Comparison of ENCODE assay signal across 31 mouse cellular contexts in genomic region chr17:45808374-45808773, GRCm38 (mm10).
DNase-seq lines count a peak whose midpoint lies in the region; ATAC-seq and TF ChIP-seq lines count a peak whose summit lies in the region.
"Had no signal": no experiment of that assay in that cellular context is flagged by ENCODE, and none has a peak within 500 bp of the region (broad histone marks: within the 10 kb centered on the region; RNA-seq: fewer than 3 reads in every experiment).

No protein-coding gene starts in this region.

- no peaks in the 10 kb centered on the region for H3K4me1 ChIP-seq in lung, postnatal 0 days (ENCODE audit: insufficient read depth, low read depth, low read length)
- peaks cover 24% of the 10 kb centered on the region for H3K4me1 ChIP-seq in intestine, embryonic 16.5 days (ENCODE audit: control insufficient read depth, insufficient read depth, low read length)
- H3K4me1 ChIP-seq in stomach, postnatal 0 days (replicated peaks; ENCODE audit: control insufficient read depth, insufficient read depth): no peaks in the 10 kb centered on the region
- peaks cover 9% of the 10 kb centered on the region for H3K4me1 ChIP-seq in midbrain, embryonic 16.5 days (ENCODE audit: control insufficient read depth, insufficient read depth, low read length)

- H3K9ac ChIP-seq in lung, postnatal 0 days (replicated peaks; ENCODE audit: low read depth): no peak overlapping the region
- H3K9ac ChIP-seq in intestine, embryonic 16.5 days (ENCODE audit: low read depth, low read length): no peak overlapping the region
- no peak overlapping the region for H3K9ac ChIP-seq in stomach, postnatal 0 days (ENCODE audit: low read length)
- no peak overlapping the region for H3K9ac ChIP-seq in midbrain, embryonic 16.5 days (ENCODE audit: low read depth, low read length)
- H3K9ac ChIP-seq: embryonic facial prominence, embryonic 13.5 days; forebrain, embryonic 15.5 days; heart, embryonic 13.5 days; hindbrain, embryonic 15.5 days; liver, embryonic 12.5 days; liver, postnatal 0 days; neural tube, embryonic 15.5 days had no signal

- no peak for TF ChIP-seq EP300 in lung, postnatal 0 days (IDR thresholded peaks at IDR 0.05)
- TF ChIP-seq EP300 in stomach, postnatal 0 days (optimal IDR thresholded peaks at IDR 0.05): no peak

- ATAC-seq in lung, postnatal 0 days: peak; percentile 60
- peak; percentile 35; the same call in 1 of the 2 replicates for ATAC-seq in intestine, embryonic 16.5 days
- ATAC-seq in stomach, postnatal 0 days (ENCODE audit: low FRiP score, low TSS enrichment): peak; percentile 80
- ATAC-seq in midbrain, embryonic 16.5 days: no peak
- ATAC-seq: liver, embryonic 12.5 days; liver, postnatal 0 days; Patski had no signal

- peak; percentile 71 for DNase-seq in lung, postnatal 0 days (ENCODE audit: low spot score)
- DNase-seq in lung, postnatal 14 days: no peak
- peak; percentile 11 for DNase-seq in lung, postnatal 25 days (ENCODE audit: low spot score)
- DNase-seq in stomach, postnatal 0 days (ENCODE audit: low spot score): peak; percentile 82
- no peak for DNase-seq in adrenal gland, adult (ENCODE audit: inconsistent age in 2 of 2, low spot score in 1 of 2)
- DNase-seq: adrenal gland, postnatal 14 days; cerebellum, adult 11 months; cerebellum, adult 9-11 months; embryo, embryonic 11 days; gastrocnemius, postnatal 10 days; heart, postnatal 14 days; kidney, postnatal 25 days; layer of hippocampus, postnatal 36 days; left cerebral cortex, postnatal 4 days; liver, postnatal 0 days; midbrain, embryonic 14.5 days; retina, postnatal 1 day; right cerebral cortex, postnatal 14 days; thymus, adult 18-20 months; thymus, postnatal 25 days had no signal

- 49% methylated on average over 4 of the region's 4 CpGs for WGBS in lung, postnatal 0 days
- 57% methylated on average over 4 of the region's 4 CpGs for WGBS in intestine, embryonic 16.5 days
- WGBS in stomach, postnatal 0 days: 48% methylated on average over 4 of the region's 4 CpGs
- 85% methylated on average over 4 of the region's 4 CpGs for WGBS in midbrain, embryonic 16.5 days

- no peaks in the 10 kb centered on the region for H3K36me3 ChIP-seq in lung, postnatal 0 days (ENCODE audit: insufficient read depth, low read length)
- no peaks in the 10 kb centered on the region for H3K36me3 ChIP-seq in intestine, embryonic 16.5 days (ENCODE audit: control insufficient read depth, insufficient read depth, low read length)
- no peaks in the 10 kb centered on the region; the same call in 1 of the 2 replicates for H3K36me3 ChIP-seq in stomach, postnatal 0 days (ENCODE audit: control insufficient read depth, insufficient read depth, low read length)
- H3K36me3 ChIP-seq in midbrain, embryonic 16.5 days (ENCODE audit: control insufficient read depth, insufficient read depth, low read length): no peaks in the 10 kb centered on the region
- H3K36me3 ChIP-seq: embryonic facial prominence, embryonic 13.5 days; forebrain, embryonic 10.5 days; forebrain, embryonic 15.5 days; heart, embryonic 13.5 days; hindbrain, embryonic 10.5 days; hindbrain, embryonic 15.5 days; liver, embryonic 12.5 days; neural tube, embryonic 15.5 days had no signal

- no peak for TF ChIP-seq CTCF in lung, postnatal 0 days (IDR thresholded peaks at IDR 0.05)
- no peak for TF ChIP-seq CTCF in stomach, postnatal 0 days (IDR thresholded peaks at IDR 0.05; ENCODE audit: low read depth)

- H3K4me2 ChIP-seq in lung, postnatal 0 days (replicated peaks; ENCODE audit: low read depth, low read length): no peak overlapping the region
- H3K4me2 ChIP-seq in intestine, embryonic 16.5 days (ENCODE audit: low read depth, low read length): no peak overlapping the region
- H3K4me2 ChIP-seq in stomach, postnatal 0 days (replicated peaks; ENCODE audit: low read depth): no peak overlapping the region
- H3K4me2 ChIP-seq in midbrain, embryonic 16.5 days (ENCODE audit: low read length): no peak overlapping the region
- H3K4me2 ChIP-seq: forebrain, embryonic 15.5 days; heart, embryonic 13.5 days; hindbrain, embryonic 15.5 days; liver, embryonic 12.5 days; neural tube, embryonic 15.5 days had no signal

- H3K4me3 ChIP-seq in lung, postnatal 0 days (ENCODE audit: low read depth, low read length): no peak overlapping the region
- H3K4me3 ChIP-seq in intestine, embryonic 16.5 days (ENCODE audit: low read length): no peak overlapping the region
- H3K4me3 ChIP-seq in stomach, postnatal 0 days (ENCODE audit: low read depth, low read length): no peak overlapping the region
- H3K4me3 ChIP-seq in midbrain, embryonic 16.5 days (ENCODE audit: low read depth, low read length): no peak overlapping the region
- H3K4me3 ChIP-seq: embryonic facial prominence, embryonic 13.5 days; forebrain, embryonic 10.5 days; forebrain, embryonic 15.5 days; heart, embryonic 13.5 days; hindbrain, embryonic 10.5 days; hindbrain, embryonic 15.5 days; liver, embryonic 12.5 days; neural tube, embryonic 15.5 days had no signal

- 0 out of 2 replicates have a peak, but pooled peaks cover 5% of the 10 kb centered on the region for H3K27me3 ChIP-seq in lung, postnatal 0 days (replicated peaks; ENCODE audit: insufficient read depth, low read length)
- 0 out of 2 replicates have a peak, but pooled peaks cover 3% of the 10 kb centered on the region for H3K27me3 ChIP-seq in intestine, embryonic 16.5 days (replicated peaks; ENCODE audit: control insufficient read depth, insufficient read depth, low read length)
- H3K27me3 ChIP-seq in stomach, postnatal 0 days (ENCODE audit: control insufficient read depth, insufficient read depth, low read length): no peaks in the 10 kb centered on the region
- H3K27me3 ChIP-seq in midbrain, embryonic 16.5 days (ENCODE audit: control insufficient read depth, insufficient read depth, low read depth, low read length): peaks cover 12% of the 10 kb centered on the region
- H3K27me3 ChIP-seq: Patski had no signal

- no peak overlapping the region for H3K27ac ChIP-seq in lung, postnatal 0 days (ENCODE audit: low read length)
- H3K27ac ChIP-seq in intestine, embryonic 16.5 days (ENCODE audit: low read length): no peak overlapping the region
- peak overlapping the region; percentile 67; the same call in 1 of the 2 replicates for H3K27ac ChIP-seq in stomach, postnatal 0 days (replicated peaks)
- H3K27ac ChIP-seq in midbrain, embryonic 16.5 days (ENCODE audit: low read length): no peak overlapping the region
- H3K27ac ChIP-seq: forebrain, embryonic 15.5 days; heart, embryonic 13.5 days; liver, embryonic 12.5 days; neural tube, embryonic 15.5 days had no signal

- H3K9me3 ChIP-seq in lung, postnatal 0 days (ENCODE audit: low read length): no peaks in the 10 kb centered on the region
- no peaks in the 10 kb centered on the region for H3K9me3 ChIP-seq in intestine, embryonic 16.5 days (ENCODE audit: control insufficient read depth, low read length)
- H3K9me3 ChIP-seq in stomach, postnatal 0 days (ENCODE audit: control insufficient read depth, low read length): no peaks in the 10 kb centered on the region
- H3K9me3 ChIP-seq in midbrain, embryonic 16.5 days (replicated peaks; ENCODE audit: control insufficient read depth, low read length, poor library complexity, severe bottlenecking): no peaks in the 10 kb centered on the region
- H3K9me3 ChIP-seq: embryonic facial prominence, embryonic 13.5 days; forebrain, embryonic 10.5 days; forebrain, embryonic 15.5 days; heart, embryonic 13.5 days; hindbrain, embryonic 10.5 days; hindbrain, embryonic 15.5 days; liver, embryonic 12.5 days; neural tube, embryonic 15.5 days had no signal

Comparison
In these comparisons a context has a peak if more than half of its experiments do, and no peak if none do; other contexts are left out.
1. DNase-seq: peak in lung, postnatal 0 days (single experiment), lung, postnatal 25 days (single experiment) and stomach, postnatal 0 days (single experiment); none in lung, postnatal 14 days (single experiment) and adrenal gland, adult (0 of 2).